Mouse (Mus musculus) cerebellum, postnatal 14 days (tissue): ENCODE measurements around the gene Ggta1.

Experiments used
- DNase-seq, 2 experiments: peaks; one replicate each; pipeline ENCODE4 v3.0.0; 2021; ENCODE audit warnings: mixed read lengths in 2 of 2

Gene Ggta1

GRCm38 (mm10) chr2:35432472-35432871 lies 30.6 kb downstream of the Ggta1 start:
- DNase-seq: no peak

GRCm38 (mm10) chr2:35432011-35432410 lies 31.0 kb downstream of the Ggta1 start:
- DNase-seq: no peak

- no peak for DNase-seq
Measured at GRCm38 (mm10) chr2:35430806-35431205, 32.2 kb downstream of the Ggta1 start.

- no peak for DNase-seq
Measured at GRCm38 (mm10) chr2:35428615-35429300, 34.3 kb downstream of the Ggta1 start.

GRCm38 (mm10) chr2:35427559-35427958 lies 35.5 kb downstream of the Ggta1 start:
- no peak for DNase-seq

GRCm38 (mm10) chr2:35423711-35424339 lies 39.2 kb downstream of the Ggta1 start:
- DNase-seq: no peak

- no peak for DNase-seq
Measured at GRCm38 (mm10) chr2:35422384-35422783, 40.6 kb downstream of the Ggta1 start.

- DNase-seq: no peak
Measured at GRCm38 (mm10) chr2:35420681-35421080, 42.4 kb downstream of the Ggta1 start.

GRCm38 (mm10) chr2:35419671-35420070 lies 43.4 kb downstream of the Ggta1 start:
- no peak for DNase-seq

- no peak for DNase-seq
Measured at GRCm38 (mm10) chr2:35419243-35419642, 43.8 kb downstream of the Ggta1 start.

GRCm38 (mm10) chr2:35417231-35417630 lies 45.8 kb downstream of the Ggta1 start:
- DNase-seq: no peak

- DNase-seq: no peak
Measured at GRCm38 (mm10) chr2:35416473-35416872, 46.6 kb downstream of the Ggta1 start.

GRCm38 (mm10) chr2:35412810-35413209 lies 50.2 kb downstream of the Ggta1 start:
- DNase-seq: no peak

- no peak for DNase-seq
Measured at GRCm38 (mm10) chr2:35412246-35412645, 50.8 kb downstream of the Ggta1 start.

GRCm38 (mm10) chr2:35411640-35412190 lies 51.3 kb downstream of the Ggta1 start:
- no peak for DNase-seq

GRCm38 (mm10) chr2:35409466-35409865 lies 53.6 kb downstream of the Ggta1 start:
- no peak for DNase-seq

- DNase-seq: no peak
Measured at GRCm38 (mm10) chr2:35408409-35409110, 54.5 kb downstream of the Ggta1 start.

GRCm38 (mm10) chr2:35407878-35408277 lies 55.2 kb downstream of the Ggta1 start:
- no peak for DNase-seq

GRCm38 (mm10) chr2:35407266-35407665 lies 55.8 kb downstream of the Ggta1 start:
- DNase-seq: no peak

- no peak for DNase-seq
Measured at GRCm38 (mm10) chr2:35406611-35407010, 56.4 kb downstream of the Ggta1 start.

- DNase-seq: no peak
Measured at GRCm38 (mm10) chr2:35402391-35402790, 60.6 kb downstream of the Ggta1 start.

GRCm38 (mm10) chr2:35400739-35401138 lies 62.3 kb downstream of the Ggta1 start:
- DNase-seq: no peak

GRCm38 (mm10) chr2:35398184-35398828 lies 64.7 kb downstream of the Ggta1 start:
- no peak for DNase-seq
